Mouse (Mus musculus) liver, adult 2 months (tissue): ENCODE measurements around the gene Tnf.

Experiments used
- CTCF ChIP-seq: fragments of 200-500 bp; IDR thresholded peaks from 2 replicates; pipeline ENCODE4 v1.5.1; 2011; ENCODE audit warnings: low read depth, low read length, control low read depth
- POLR2A ChIP-seq: fragments of 200-500 bp; IDR thresholded peaks from 2 replicates; pipeline ENCODE4 v1.6.1; 2011; ENCODE audit warnings: low read length, control low read depth; ENCODE audit not compliant: insufficient read depth; ENCODE audit errors: extremely low read depth

- no peak for TF ChIP-seq CTCF
- no peak for TF ChIP-seq POLR2A
Measured at GRCm38 (mm10) chr17:35202442-35202841, 635 bp upstream of the Tnf start.
